Mouse (Mus musculus): ENCODE data around the gene Trpv2.

- TF ChIP-seq POLR2A (IDR thresholded peaks at IDR 0.05; ENCODE audit: borderline replicate concordance, insufficient read depth, low read length) (no peak), CTCF (IDR thresholded peaks at IDR 0.05; ENCODE audit: borderline replicate concordance, insufficient read depth, low read depth, low read length) (no peak)
These were observed 70.5 kb downstream of the Trpv2 start for GRCm38 (mm10) chr11:62644602-62645336.

Measured in cerebellum, adult 2 months (tissue).